Mouse (Mus musculus): ENCODE measurements around the gene Rab44.

DNA sequence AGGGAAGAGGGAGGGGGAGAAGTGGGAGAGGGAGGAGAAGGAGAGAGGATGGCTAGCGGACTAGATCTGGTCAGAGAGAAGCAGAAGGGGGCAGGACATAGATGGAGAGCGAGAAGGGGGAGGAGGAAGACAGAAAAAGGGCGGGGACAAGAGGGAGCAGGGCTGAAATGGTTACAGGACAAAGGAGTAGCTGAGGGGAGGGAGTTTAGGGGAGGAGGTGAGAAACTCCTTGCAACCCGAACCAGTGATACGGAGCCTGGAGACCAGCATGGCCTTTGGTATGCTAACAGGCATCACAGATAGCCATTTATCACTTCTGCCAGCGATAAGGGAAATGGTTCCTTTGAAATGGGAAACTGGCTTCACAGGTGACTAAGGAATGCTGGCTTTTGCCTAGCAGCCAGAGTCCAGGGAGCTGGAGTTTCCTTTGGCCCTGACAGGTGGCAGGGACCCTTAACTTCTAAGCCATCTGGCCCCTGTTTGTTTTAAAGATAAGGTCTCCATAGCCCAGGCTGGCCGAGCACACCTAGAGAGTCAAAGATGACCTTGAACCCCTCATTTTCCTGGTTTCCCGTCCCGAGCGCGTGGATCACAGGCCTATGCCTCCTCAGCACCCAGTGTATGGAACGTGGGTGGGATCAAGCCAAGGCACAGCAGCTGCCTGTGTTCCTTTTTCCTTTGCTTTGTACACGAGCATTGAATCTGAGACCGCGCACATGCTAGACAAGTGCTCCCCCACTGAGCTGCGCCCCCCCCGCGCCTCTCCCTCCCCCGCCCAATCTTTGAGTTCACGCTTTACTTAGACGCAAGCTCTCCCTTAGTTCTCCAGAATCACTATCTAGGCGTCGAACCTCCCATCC lies 33.0 kb upstream of the Rab44 start:
- no peak for TF ChIP-seq CTCF (IDR thresholded peaks at IDR 0.05; ENCODE audit: low read depth)
- no peak for TF ChIP-seq EP300 (IDR thresholded peaks at IDR 0.05; ENCODE audit: low read depth)
